Mouse (Mus musculus): Measurements from ENCODE around the gene Rfx4.

Gene Rfx4

DNA sequence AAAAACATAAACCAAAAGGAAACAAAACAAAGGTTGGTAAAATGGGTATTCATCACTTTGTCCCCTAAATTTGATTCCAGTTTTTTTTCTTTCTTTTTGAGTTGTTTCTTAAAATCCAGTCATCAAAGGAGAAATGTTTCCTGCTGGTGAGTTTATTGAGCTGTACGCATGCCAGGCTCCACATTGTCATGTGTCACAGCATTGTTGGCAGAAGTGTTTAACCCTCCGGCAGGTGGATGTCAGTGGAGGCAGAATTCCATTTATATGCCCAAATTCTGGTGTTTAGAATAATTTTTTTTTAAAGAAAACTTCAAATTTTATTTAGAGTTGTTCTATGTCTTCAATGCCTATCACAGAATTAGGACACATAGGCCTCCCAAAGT is 56.0 kb downstream of the Rfx4 start:
- no peak for DNase-seq (ENCODE audit: low read depth, low spot score)

DNA sequence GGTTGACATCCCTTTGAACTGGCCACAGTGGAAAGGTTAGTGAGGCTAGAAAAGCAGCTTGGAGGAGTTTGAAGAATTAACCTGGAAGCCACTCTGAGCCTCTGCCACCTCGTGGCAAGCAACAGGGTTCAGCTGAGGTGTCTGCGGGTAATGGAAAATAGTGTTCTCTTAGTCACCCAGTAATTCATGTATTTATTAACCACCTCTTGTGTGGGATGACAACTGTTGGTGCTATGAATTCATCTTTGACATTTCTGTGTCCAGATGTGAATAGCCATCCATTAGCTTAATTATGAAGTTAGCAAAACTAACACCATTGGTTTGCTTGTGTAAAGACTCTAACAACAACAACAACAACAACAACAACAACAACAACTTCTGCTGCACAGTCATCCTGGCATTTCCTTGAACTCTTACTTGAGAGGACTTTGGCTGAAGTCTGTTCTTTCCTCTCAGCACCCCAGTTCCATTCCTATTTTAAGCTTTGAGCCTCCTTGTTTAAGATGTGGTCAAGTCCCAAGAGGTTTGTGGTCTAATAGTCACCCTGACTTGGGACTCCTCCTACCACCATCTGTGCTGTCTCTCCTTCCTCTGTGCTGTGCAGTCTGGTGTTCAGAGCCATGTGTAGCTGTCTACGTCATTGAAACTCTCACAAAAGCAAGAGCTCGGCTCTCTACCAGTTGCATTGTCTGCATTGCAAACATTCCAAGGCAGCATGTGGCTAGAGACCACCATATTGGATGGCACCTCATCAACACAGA is 60.0 kb downstream of the Rfx4 start:
- DNase-seq (ENCODE audit: low read depth, low spot score): no peak

DNA sequence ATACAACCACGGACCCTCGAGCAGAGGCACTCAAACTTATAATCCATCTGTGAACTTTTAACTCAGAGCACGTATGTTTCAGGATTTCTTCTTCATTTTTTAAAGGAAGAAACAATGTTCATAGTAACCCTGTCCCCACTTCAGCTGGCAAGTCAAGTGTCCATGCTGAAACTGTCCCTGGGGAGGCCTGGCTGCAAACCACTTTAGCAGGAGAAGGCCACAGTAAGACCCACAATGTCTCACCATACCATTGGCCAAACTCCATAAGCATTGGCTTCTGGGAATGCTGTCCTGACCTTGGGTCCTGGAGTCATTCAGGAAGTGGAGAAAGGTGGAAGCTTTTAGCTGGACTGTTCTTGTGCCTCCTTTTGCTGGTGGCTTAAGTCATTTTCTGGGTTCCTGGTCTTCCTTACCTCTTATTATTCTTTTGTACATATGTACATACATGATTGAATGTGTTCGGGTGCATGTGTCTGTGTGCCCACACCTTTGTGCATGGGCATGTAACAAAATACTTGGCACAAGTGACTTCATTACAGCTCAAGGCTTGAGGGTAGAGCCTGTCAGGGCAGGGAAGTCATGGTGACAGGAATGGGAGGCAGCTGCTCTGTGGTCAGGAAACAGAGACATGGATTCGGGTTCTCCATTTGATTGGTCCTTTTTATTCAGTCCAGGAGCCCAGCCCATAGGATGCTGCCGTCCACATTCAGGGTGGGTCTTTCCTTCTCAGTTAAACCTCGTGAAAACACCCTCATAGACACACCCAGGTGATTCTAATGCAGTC is 61.4 kb downstream of the Rfx4 start:
- no peak for DNase-seq (ENCODE audit: low read depth, low spot score)

DNA sequence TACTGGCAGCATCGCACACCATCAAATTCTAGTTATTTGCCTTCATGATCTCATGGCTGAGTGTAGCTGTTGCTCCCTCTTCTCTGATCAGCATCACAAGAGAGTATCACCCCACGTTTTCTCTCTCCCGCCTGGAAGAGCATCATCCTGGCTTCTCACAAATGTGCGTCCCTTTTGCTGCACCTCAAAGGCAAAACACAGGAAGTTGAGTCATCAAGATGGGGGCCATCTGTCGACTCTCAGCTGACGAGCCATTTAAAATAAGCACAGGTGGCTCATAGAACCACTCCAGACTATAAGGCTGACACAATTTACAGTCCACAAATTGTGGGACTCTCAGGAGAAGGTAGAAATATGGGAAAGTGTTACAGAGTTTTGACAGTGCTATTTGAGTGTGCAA is 63.8 kb downstream of the Rfx4 start:
- DNase-seq (ENCODE audit: low read depth, low spot score): no peak

DNA sequence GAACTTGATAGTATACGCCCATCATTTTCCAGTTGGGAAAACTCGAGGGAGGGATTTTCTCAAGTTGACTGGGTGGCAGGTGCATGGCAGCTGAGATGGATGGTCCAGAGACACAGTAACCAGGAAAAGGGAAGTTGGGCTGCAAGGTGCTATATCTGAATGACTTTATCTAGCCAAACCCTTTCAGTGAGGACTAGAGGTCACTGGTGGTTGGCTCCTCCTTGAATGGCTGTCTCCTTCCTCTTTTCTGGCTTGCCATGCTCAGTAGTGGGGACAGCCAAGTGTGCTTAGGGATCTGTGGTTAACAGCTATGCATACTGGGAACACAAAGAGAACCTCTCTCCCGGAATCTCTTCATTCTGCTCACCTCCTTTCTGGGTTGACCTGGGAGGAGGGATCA is 64.4 kb downstream of the Rfx4 start:
- DNase-seq (ENCODE audit: low read depth, low spot score): no peak

DNA sequence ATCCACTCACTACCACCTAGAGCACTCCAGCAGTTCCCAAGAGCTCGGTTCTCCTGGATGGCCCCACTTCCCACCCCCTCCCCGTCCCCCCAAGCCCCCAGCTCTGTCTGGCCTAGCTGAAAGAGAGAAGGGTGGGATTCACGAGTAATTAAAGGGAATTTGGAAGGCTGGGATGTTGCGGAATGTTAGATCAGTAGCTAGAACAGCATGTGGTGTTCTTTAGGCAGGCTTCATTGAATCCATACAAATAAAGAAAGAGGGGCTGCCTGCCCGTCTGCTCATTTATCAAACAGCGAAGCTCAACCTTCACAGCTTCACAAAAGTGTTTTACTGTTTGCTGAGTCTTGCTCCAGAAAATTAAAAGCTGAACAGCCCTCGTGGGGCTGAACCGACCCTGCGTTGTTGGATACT is 66.9 kb downstream of the Rfx4 start:
- no peak for DNase-seq (ENCODE audit: low read depth, low spot score)

DNA sequence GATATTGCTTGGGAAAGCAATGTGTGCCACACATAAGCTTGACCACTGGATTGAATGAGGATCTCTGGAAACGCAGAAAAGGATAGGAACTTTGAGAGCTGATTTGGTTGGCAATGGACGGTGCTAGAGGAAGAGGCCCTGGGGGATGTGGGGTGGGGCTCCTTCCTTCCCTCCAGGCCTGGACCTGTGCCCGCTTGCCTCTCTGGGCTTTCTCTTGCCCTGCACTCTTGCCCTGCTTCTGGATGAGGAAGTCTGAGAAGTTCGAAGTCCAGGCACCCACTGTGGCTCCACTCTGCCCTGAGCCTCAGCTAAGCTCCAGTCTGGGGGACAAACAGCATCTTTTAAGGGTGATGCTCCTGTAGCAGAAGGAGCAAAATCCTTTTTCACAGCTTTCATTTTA is 67.8 kb downstream of the Rfx4 start:
- no peak for DNase-seq (ENCODE audit: low read depth, low spot score)

DNA sequence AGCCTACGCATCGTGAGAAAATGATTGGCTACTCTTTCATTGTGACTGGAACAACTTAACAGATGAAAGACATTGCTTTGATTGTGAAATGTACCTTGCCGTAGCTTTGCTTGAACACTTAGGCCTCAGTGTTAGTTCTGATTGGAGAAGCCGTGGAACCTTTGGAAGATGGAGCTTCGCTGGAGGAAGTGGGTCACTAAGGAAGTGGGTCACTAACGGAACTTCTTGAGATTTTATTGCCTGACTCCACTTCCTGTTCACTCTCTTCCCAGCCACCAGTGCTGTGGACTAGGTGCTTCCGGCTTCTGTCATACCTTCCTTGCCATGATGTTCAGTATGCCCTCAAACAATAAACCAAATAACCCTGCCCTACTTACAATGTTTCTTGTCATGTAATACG is 73.1 kb downstream of the Rfx4 start:
- DNase-seq (ENCODE audit: low read depth, low spot score): no peak

DNA sequence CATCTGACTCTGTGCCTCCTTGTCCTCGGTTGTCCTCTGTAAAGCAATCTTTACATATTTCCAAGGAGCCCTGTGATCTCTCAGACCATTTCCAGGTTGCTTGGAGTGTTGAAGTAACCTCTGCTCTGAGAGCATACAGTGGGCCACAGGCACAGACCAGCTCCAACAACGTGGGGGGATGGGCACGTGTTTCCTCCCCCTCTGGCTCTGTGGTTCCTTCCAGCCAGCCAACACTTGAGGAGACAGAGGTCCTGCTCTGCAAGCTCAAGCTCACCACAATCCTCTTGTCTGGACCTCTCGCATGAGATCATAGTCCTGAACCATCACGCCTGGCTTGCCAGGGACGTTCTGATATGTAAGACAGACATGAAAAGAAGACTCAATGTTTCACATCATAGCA is 79.7 kb downstream of the Rfx4 start:
- DNase-seq (ENCODE audit: low read depth, low spot score): no peak

DNA sequence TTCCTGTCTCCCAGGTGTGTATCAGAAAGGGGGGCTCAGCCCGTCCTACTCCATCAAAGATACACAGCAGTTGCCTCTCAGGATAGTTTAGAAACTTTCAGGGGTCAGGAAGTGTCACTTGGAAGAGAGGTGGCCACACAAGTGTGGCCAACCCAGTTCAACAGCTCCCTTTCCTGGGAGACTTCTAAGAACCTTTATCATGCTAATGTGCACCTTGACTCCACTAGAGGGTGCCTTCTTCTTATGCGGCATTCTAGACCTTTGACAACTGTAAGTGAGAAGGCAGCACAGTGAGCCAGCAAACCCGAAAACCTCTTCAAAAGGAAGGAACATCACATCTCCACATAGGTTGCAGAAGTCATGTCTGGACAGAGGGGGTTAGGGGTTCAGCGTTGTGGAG is 80.2 kb downstream of the Rfx4 start:
- DNase-seq (ENCODE audit: low read depth, low spot score): no peak

DNA sequence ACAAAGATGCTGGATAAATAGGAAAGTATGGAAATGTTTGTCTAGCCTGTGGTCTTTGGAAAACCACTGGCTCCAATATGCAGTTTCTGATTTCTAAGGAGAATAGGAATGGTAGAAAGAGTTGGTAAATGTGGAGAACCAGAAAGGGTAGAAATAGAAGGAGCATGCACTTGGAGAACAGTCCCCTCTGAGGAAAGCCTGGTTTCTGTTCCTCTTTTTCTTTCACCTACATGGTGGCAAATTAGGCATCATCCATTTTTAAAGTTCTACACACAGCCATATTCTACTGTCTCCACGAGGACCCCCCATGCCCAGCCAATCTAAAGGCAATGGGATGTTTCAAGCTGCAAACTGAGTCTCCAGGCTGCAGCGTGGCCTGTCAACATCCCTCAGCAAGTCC is 81.5 kb downstream of the Rfx4 start:
- no peak for DNase-seq (ENCODE audit: low read depth, low spot score)

DNA sequence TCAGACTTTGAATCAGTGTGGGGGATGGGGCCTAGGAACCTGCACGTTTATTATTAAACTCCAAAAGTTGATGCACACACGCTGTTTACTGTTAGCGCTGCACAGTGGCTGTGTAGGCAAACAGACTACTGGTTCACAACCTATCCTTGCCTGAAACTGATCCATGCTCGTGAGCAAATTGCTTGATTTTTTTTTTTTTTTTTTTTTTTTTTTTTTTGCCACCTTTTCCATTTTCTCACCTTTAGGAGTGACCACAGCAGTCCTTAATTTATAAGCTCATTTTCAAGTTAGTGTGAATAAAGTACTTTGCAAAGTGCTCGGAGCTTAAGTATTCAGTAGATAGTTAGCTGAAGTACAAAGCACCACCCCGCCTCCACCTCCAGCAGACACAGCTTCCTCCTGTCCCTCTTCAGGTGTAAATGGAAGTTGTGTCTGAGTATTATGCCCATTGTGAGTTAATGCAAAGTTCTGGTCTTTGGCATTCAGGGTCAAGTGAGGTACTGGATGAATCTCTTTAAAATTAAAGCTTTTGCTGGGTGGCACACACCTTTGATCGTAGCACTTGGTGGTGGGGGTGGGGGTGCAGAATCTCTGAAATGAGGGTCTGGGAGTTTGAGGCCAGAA is 83.1 kb downstream of the Rfx4 start:
- DNase-seq (ENCODE audit: low read depth, low spot score): no peak

DNA sequence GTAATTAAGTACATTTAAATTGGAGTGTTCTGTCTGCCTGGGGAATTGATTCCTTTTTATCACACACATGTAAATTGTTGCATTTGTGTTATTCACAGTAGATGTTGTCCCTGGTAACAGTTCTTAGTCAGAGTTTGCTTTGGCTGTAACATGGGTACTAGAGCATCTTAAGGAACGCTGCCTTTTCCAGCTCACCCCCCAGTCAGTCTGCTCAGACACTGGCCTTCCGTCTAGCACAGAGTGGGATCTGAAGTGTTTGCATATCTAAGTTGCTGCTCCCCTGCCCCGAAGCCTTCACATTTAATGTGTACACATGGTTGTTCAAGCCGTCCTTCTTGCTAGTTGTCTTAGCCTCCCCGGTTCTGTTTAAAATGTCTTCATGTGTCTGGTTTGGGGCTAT is 90.8 kb downstream of the Rfx4 start:
- DNase-seq (ENCODE audit: low read depth, low spot score): no peak

DNA sequence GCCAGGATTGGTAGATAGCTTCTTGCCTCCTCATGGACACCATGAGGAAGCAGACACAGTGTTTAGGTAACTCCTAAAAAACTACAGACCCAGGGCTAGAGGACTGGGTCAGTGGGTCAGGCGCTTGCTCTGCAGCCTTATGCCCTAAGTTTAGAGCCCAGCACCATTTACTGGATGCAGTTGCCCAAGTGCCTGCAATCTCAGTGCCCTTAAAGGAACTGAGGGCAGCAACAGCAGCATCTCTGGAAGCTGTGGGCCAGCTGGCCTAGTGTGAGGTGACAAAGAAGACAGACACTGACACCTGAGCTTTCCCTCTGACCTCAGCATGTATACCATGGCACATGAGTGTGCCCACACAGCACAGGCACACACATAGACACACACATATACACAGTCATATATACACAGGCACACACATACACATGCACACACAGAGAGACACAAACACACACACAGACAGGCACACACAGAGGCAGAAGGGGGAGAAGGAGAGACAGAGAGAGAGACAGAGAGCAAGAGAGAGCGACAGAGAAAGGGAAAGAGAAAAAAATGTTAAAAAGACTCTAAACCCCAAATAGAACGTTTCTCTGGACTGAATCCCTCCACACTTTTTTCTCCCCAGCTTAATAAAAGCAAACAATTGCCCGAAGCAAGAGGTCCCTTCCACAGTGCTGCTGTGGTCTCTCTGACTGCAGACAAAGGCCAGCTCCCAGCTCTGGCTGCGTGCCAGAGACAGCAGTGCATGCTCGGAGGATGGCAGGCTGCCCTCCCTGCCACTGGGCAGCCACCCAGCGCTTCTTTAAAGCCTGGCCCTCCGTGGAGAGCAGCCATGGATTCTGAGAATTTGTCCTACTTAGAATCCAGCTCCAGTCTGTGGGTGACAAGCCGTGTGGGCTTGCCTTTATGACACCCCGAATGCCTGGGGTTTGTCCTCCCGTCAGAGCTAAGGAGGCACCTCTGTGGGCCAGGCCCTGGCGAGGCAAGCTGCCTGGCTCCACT is 96.4 kb downstream of the Rfx4 start:
- DNase-seq (ENCODE audit: low read depth, low spot score): peak; percentile 60

DNA sequence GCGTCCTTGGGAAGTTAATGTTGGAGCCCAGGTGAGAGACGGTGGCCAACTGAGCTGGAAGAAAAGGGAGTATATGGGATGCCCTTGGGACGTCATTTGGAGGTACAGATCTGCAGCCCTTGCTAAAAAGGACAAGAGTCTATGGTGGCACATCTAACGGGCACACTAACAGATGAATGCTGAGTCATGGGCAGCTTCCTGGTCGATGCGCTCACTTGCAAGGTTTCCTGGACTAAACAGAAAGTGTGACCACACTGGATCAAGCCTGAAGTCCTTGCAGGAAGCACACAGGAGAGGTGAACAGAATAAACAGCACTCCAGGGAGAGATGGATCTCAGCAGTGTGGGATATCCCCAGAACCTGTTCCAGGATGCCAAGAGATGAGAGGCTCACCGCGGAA is 98.2 kb downstream of the Rfx4 start:
- DNase-seq (ENCODE audit: low read depth, low spot score): no peak

DNA sequence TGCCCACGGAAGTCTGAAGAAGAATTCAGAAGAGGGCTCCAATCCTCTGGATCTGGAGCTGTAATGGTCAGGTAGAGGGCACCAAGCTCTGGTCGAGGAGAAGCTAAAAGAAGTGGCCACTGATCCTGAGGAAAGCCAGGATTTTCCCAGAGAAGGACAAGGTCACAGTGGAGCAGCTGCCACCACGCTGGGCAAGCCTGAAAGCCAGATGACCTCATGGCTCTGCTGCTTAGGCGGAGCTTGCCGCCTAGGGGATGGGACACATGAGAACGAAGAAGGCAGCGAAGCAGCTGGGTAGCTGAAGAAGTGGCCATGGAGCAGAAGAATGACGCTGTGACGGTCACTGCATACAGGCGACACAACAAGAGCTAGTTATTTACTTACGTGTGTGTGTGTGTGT is 99.6 kb downstream of the Rfx4 start:
- no peak for DNase-seq (ENCODE audit: low read depth, low spot score)

DNA sequence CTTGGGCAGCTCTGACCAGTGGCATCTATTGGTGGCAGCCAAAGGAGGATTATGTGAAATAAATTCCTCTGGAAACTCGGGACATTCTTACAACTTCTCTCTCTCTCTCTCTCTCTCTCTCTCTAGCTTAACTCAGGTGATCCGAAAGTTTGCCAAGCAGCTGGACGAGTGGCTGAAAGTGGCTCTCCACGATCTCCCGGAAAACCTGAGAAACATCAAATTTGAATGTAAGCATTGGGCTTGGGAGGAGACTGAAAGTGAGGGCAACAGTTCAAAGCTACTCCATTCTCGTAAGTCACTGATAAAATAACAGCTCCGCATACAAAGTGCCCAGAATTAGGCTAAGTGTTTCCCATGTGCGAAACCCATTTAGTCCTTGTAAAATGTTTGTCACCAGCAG is 102.5 kb downstream of the Rfx4 start:
- no peak for DNase-seq (ENCODE audit: low read depth, low spot score)

DNA sequence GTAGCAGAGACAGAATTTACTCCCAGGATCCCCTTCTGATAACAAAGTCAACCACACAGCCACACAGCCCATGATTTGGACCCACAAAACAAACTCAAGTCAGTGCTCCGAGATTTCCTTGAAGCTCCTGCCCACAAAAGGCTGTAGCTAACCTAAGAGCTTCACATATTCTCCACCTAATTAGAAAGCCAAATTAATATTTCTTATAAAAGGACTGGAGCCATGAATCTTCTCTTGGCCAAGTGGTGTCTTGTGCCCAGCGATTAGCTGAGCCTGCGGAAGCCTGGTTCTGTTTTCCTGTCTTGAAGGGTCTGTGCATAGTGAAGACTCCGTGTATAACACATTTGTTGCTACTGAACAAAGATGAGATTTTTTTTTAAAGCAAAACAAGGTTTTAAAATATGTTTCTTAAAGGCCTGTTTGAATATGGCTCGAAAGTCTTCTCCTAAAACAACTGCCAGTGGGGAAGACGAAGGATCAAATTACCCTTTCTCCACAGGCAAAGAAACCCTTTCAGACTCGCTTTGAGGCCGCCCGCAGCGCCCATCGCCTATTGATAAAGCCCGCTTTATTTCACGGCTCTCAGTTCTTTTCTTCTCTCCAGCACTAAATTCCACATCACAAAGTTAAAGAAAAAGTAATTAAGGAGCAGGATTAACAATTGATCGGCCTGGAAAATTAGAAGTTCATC is 103.1 kb downstream of the Rfx4 start:
- DNase-seq (ENCODE audit: low read depth, low spot score): no peak

DNA sequence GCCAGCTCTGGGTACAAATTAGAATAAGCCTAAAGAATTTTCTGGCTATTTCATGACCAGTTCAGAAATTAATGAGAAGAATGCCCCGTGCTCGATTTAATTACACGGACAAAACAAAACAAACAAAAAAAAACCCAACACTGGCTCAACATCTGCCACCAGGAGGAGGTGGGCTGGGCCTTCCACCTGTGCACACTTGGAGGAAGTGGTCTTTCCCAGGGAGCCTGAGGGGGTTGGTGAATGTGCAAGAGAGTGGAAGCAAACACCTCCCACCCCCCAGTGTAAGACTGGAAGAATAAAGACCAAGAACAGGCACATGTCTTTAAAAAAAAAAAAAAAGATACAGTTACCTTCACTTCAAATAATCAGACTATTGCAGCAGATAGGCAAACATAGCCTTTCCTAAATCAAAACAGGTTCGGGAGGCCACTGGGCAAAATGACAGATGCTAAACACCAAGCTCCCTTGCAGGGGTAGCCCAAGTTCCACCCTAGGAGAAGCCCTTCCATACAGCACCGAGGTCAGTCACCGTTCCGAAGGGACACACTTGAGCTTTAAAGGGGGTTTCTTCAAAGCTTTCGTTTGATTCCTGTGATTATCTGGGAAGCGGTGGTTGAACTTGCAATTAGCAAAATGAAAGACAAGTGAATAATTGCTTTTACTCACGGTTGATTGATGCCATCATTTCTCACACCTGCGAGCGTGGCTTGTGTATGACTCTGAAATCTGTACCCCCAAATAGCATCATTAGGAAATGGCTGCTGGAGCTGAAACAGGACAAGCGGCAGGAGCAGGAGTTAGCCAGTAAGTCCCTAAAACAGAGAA is 103.9 kb downstream of the Rfx4 start:
- no peak for DNase-seq (ENCODE audit: low read depth, low spot score)

DNA sequence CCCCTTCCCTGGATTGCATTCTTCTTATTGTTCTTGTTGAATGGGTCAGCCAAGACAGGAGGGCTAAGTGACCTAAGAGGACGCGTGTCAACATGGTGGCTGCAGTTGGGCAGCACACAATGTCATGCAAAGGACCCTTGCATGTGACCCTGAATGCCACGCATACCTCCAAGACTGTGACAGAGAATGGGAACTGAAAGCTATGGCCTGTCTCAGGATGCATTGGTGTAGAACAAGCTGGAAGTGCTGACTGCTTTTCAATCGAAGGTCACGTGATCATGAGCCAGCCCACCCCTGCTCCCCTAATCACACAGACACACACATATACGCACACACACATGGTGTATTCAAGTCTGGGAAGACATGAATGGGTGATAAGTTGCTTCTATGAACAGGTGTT is 107.6 kb downstream of the Rfx4 start:
- no peak for DNase-seq (ENCODE audit: low read depth, low spot score)
